Comparison of ENCODE assay signal across 21 mouse cellular contexts in the genomic region with DNA sequence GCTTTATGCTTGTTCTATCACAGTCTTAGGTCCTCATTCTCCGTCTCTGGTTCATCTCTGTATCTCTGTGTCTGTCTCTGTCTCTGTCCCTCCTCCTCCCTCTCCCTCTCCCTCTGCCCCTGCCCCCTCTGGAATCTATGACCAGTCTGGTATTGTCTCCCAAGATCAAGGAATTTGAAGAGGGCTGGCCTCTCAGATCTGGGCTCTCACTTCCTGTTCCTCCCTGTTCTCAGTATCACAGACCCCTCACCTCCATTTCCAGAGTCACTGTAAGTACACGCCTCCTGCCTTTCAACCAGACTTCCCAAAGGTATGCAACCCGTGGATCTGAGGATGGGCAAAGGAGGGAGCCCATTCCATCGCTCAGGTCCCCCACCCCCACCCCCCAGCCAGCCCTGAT.
DNase-seq lines count a peak whose midpoint lies in the region; ATAC-seq and TF ChIP-seq lines count a peak whose summit lies in the region.
"Had no signal": no experiment of that assay in that cellular context is flagged by ENCODE, and none has a peak within 500 bp of the region (broad histone marks: within the 10 kb centered on the region; RNA-seq: fewer than 3 reads in every experiment).

No protein-coding gene starts in this region.

- intact Hi-C loops in heart, postnatal 14 days (cut with DNase I), result no loop called here
- intact Hi-C loops in gastrocnemius, postnatal 36 days (cut with DNase I), result no loop called here

- H3K9me3 ChIP-seq in heart, embryonic 11.5 days (replicated peaks; ENCODE audit: control insufficient read depth, low read length), result no peaks in the 10 kb centered on the region
- no peaks in the 10 kb centered on the region for H3K9me3 ChIP-seq in megakaryocyte, embryonic 14.5 days
- no peaks in the 10 kb centered on the region for H3K9me3 ChIP-seq in embryonic facial prominence, embryonic 10.5 days
- no peaks in the 10 kb centered on the region for H3K9me3 ChIP-seq in stomach, postnatal 0 days (ENCODE audit: control insufficient read depth, low read length)
- H3K9me3 ChIP-seq: embryonic facial prominence, embryonic 13.5 days; hindbrain, embryonic 15.5 days had no signal

- no peak for TF ChIP-seq EP300 in stomach, postnatal 0 days (optimal IDR thresholded peaks at IDR 0.05)

- no peak overlapping the region for H3K4me3 ChIP-seq in heart, embryonic 11.5 days (ENCODE audit: low read depth, low read length)
- H3K4me3 ChIP-seq in megakaryocyte, embryonic 14.5 days (replicated peaks), result peak overlapping the region; percentile 76
- H3K4me3 ChIP-seq in embryonic facial prominence, embryonic 10.5 days, result no peak overlapping the region
- H3K4me3 ChIP-seq in stomach, postnatal 0 days (ENCODE audit: low read depth, low read length), result no peak overlapping the region
- H3K4me3 ChIP-seq: embryonic facial prominence, embryonic 13.5 days; hindbrain, embryonic 15.5 days had no signal

- H3K36me3 ChIP-seq in heart, embryonic 11.5 days (ENCODE audit: control insufficient read depth, insufficient read depth, low read length), result no peaks in the 10 kb centered on the region
- H3K36me3 ChIP-seq in megakaryocyte, embryonic 14.5 days (replicated peaks; ENCODE audit: low read length), result no peaks in the 10 kb centered on the region
- H3K36me3 ChIP-seq in embryonic facial prominence, embryonic 10.5 days (replicated peaks), result no peaks in the 10 kb centered on the region
- H3K36me3 ChIP-seq in stomach, postnatal 0 days (ENCODE audit: control insufficient read depth, insufficient read depth, low read length), result no peaks in the 10 kb centered on the region
- H3K36me3 ChIP-seq: embryonic facial prominence, embryonic 13.5 days; hindbrain, embryonic 15.5 days had no signal

- H3K27me3 ChIP-seq in heart, embryonic 11.5 days (ENCODE audit: control insufficient read depth, insufficient read depth, low read length), result no peaks in the 10 kb centered on the region
- no peaks in the 10 kb centered on the region for H3K27me3 ChIP-seq in megakaryocyte, embryonic 14.5 days (replicated peaks)
- H3K27me3 ChIP-seq in embryonic facial prominence, embryonic 10.5 days (replicated peaks; ENCODE audit: low read depth, poor library complexity, severe bottlenecking), result peaks cover 38% of the 10 kb centered on the region
- no peaks in the 10 kb centered on the region for H3K27me3 ChIP-seq in stomach, postnatal 0 days (ENCODE audit: control insufficient read depth, insufficient read depth, low read length)
- H3K27me3 ChIP-seq: hindbrain, embryonic 15.5 days; Patski had no signal

- no peak overlapping the region for H3K4me2 ChIP-seq in heart, embryonic 11.5 days
- no peak overlapping the region for H3K4me2 ChIP-seq in stomach, postnatal 0 days (replicated peaks; ENCODE audit: low read depth)
- H3K4me2 ChIP-seq: embryonic facial prominence, embryonic 13.5 days; hindbrain, embryonic 15.5 days had no signal

- WGBS in heart, embryonic 11.5 days (ENCODE audit: insufficient replicate concordance), result 30% methylated on average over 4 of the region's 4 CpGs
- 38% methylated on average over 4 of the region's 4 CpGs for WGBS in embryonic facial prominence, embryonic 10.5 days
- 86% methylated on average over 2 of the region's 4 CpGs for WGBS in stomach, postnatal 0 days

- no peak for DNase-seq in heart, postnatal 14 days
- DNase-seq in ES-CJ7 (ENCODE audit: low read depth, low spot score), result peak; percentile 75
- no peak for DNase-seq in embryonic facial prominence, embryonic 10.5 days (ENCODE audit: low spot score)
- DNase-seq in gastrocnemius, postnatal 36 days, result no peak
- no peak for DNase-seq in stomach, postnatal 0 days (ENCODE audit: low spot score)
- DNase-seq: adrenal gland, adult 8-10 months; adrenal gland, postnatal 36 days; cerebellum, adult 2 months; cerebellum, postnatal 10 days; gastrocnemius, postnatal 14 days; heart, postnatal 10 days; kidney, adult 8-10 months had no signal

- H3K9ac ChIP-seq in heart, embryonic 11.5 days (ENCODE audit: low read depth, low read length), result 0 out of 2 replicates have a peak overlapping the region, but pooled peaks have one; percentile 18
- H3K9ac ChIP-seq in stomach, postnatal 0 days (ENCODE audit: low read length), result no peak overlapping the region
- H3K9ac ChIP-seq: embryonic facial prominence, embryonic 13.5 days; hindbrain, embryonic 15.5 days had no signal

- no peak for ATAC-seq in heart, embryonic 11.5 days (replicated peaks; ENCODE audit: insufficient number of reproducible peaks, low FRiP score, low TSS enrichment)
- ATAC-seq in megakaryocyte, adult 5-6 weeks (ENCODE audit: poor library complexity, severe bottlenecking), result no peak
- ATAC-seq in stomach, postnatal 0 days (ENCODE audit: low FRiP score, low TSS enrichment), result no peak
- ATAC-seq: forebrain, embryonic 14.5 days; inflammation-experienced regulatory T-cells, adult 6 months; intestine, postnatal 0 days; Patski had no signal

- TF ChIP-seq CTCF in stomach, postnatal 0 days (IDR thresholded peaks at IDR 0.05; ENCODE audit: low read depth), result no peak

- H3K4me1 ChIP-seq in heart, embryonic 11.5 days (ENCODE audit: control insufficient read depth, insufficient read depth, low read length), result peaks cover 33% of the 10 kb centered on the region
- peaks cover 94% of the 10 kb centered on the region for H3K4me1 ChIP-seq in megakaryocyte, embryonic 14.5 days
- H3K4me1 ChIP-seq in embryonic facial prominence, embryonic 10.5 days, result peaks cover 51% of the 10 kb centered on the region
- no peaks in the 10 kb centered on the region for H3K4me1 ChIP-seq in stomach, postnatal 0 days (replicated peaks; ENCODE audit: control insufficient read depth, insufficient read depth)

- H3K27ac ChIP-seq in heart, embryonic 11.5 days (ENCODE audit: low read depth, low read length), result no peak overlapping the region
- peak overlapping the region; percentile 30; the same call in 1 of the 2 replicates for H3K27ac ChIP-seq in embryonic facial prominence, embryonic 10.5 days (replicated peaks)
- no peak overlapping the region for H3K27ac ChIP-seq in stomach, postnatal 0 days (replicated peaks)
- H3K27ac ChIP-seq: embryonic facial prominence, embryonic 13.5 days; hindbrain, embryonic 15.5 days had no signal
